Mouse (Mus musculus) mammary gland, adult 2 months (tissue): ENCODE measurements around the gene Slx. TPM values are rescaled to one million over a fixed set of nuclear protein-coding genes. Genes with fewer than 3 reads are reported as not detected.

Experiments
- polyA plus RNA-seq: library from polyadenylated mRNA; depleted of rRNA; stranded (reverse); fragments of >200 nt; gene quantifications from 2 replicates; pipeline ENCODE4 v1.2.3, GENCODE M21; 2012; ENCODE audit warnings: low replicate concordance; rRNA removed

Gene Slx
- not detected in 2 replicates for polyA plus RNA-seq

DNA sequence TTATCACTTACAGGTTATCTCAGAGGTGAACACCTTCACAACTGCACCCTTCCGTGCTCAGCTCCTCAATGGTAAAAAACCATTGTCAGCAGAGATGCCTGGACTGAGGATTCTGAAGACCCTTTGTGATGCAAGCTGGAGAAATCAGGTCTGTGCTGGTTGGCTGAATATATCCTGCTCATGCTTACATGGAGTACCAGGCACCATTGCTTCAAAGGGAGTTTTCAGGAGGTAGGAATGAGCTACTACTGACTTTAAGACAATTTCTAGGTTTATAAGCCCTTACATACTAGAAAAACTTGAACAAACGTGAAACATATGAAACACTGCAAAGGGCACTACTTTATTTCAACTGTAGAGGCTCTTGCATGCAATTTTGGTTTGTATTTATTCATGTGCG, at the start of gene Slx:
Gene Slx (minus strand): TSS at position 101 of the 400 bp plus-strand sequence.

Other genes starting within 250 kb of the Slx start
- not detected in 2 replicates for gene Gm2030, start 235.5 kb downstream of the Slx start, polyA plus RNA-seq
- not detected in 2 replicates for gene Gm14525, start 157.1 kb upstream of the Slx start, polyA plus RNA-seq